Mouse (Mus musculus): ENCODE measurements around the gene Retn. TPM values are rescaled to one million over a fixed set of nuclear protein-coding genes. Genes with fewer than 3 reads are reported as not detected.

The Retn gene
- polyA plus RNA-seq (2017; shearing (Covaris generic)) = not detected

DNA sequence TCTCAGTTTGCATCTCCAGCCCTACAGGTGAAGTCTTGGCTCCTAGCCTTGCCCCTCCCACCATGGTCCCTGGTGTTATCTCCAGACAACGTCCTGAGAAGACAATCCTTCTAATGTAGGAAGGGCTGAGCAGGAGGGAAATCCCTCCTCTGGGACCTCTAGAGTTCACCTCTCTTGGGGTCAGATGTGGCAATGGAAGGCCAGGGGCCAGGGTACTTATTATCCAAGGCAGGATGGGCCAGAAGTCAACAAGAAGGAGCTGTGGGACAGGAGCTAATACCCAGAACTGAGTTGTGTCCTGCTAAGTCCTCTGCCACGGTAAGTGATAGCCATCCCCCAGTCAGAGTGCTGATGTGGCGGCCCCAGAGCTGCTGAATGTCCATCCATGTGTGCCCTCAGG lies at the start of gene Retn:
TSS of gene Retn (plus strand) at position 245 of the 400 bp plus-strand sequence.

DNA sequence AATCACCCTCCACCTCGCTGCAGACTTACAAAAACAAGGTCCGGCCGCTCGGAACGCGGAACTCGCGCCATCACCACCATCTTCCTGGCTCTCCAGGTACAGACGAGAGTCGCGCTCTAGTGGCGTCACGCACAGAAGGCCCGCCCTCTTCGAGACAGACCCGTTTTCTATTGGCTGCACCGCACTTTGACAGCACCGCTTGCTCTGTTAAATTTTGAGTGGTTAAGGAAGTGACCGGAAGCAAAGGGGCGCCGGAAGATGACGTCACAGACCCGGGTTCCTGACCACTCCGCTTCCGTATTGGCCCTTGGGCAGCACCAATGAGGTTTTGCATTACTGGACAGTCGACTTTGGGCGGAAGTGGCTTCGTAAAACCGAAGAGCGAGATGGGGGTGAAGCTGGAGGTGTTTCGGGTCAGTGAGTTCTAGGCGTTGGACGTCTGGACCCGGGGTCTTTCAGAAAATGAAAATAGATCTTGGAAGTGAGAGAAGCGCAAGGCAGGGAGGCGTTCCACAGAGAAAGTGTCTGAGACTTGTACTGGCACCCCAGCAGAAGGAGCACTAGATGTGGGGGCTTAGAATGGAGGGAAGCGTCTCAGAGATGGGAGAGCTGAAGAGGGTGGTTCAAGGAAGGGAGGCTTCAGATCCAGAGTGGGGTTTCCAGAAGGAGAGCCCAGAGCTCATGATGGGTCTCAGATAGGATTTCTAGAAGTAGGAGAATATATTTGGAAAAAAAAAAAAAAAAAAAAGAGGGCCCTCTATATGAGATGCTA lies 34.2 kb upstream of the Retn start, which contains the start of the genes Xab2 and Pet100:
TSS of gene Xab2 (minus strand) at position 118 of the 772 bp plus-strand sequence.
TSS of gene Pet100 (plus strand) at position 350 of the 772 bp plus-strand sequence.

DNA sequence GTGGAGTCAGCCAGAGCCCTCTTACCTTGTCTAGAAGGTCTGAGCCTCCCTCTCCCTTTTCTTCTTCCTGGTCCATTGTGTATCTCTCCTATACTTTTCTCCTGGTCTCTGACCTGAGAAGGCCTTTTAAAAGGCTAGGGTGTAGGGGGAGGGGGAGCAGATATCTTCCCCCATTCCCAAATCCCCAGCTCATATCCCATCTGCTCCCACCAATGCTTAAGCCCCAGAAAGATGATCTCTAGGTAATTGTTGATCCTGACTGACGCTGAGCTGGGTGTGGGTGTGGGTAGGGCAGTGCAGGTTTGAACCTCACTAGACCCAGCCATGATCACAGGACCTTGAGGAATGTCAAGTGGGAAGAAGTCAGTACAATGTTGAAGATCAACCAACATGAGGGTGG lies 30.1 kb upstream of the Retn start, which contains the start of gene Pcp2:
TSS of gene Pcp2 (minus strand) at position 101 of the 400 bp plus-strand sequence.

DNA sequence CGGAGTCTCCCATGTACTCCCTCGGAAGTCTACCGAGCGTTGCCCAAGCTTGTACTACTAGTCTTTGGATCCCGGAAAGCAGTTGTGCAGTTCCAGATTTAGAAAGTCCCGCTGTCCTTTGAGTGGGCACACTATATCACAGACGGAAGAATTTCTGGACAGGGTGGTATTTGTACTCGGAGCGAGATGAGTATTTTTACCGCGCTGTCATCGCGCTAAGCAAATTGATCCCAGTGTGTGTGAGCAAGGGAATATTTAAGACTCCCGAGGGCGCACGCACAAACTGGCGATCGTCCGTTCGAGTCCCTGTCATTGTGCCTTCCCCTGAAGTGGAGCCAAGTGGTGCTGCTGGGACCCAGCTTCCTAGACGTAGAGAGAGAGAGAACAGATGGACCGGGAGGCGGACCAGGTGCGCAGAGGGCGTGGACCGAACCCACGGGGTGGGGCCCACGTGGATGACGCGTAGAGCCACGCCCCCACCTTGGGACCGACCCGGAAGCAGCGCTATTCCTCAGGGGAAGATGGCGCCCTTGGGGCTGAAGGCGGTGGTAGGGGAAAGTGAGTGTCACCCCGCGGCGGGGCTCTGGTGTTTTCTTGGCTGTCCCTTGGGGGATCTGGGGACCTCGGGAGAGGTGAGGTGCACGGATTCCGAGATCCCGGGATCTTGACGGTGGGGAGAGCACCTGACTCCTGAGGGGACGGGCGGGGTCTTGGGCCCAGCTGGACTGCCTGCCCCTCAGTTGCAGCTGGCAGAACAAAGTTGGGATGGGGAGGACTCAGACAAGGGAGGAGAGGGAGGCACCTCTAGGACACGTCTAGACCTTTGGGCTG lies 24.7 kb upstream of the Retn start, which contains the start of gene Stxbp2:
TSS of gene Stxbp2 (plus strand) at position 309 of the 831 bp plus-strand sequence.

DNA sequence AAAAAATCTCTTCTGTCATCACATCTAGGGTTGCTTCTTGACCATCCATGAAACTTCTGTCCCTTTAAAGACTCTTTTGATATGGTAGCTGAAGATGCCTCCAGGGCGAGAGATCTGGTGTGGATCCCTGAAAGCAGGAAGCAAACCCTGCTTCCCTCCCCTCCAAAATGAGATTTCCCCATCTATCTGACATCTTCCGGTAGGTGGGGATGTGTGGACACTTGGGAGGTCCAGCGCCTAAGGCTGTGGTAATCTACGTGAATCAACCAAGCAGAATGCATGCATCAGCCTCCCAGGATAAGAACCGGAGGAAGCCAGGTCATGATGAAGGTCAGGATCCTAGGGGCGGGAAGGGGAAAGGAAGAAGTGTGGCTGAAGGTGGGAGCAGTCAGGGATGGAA lies 9.9 kb downstream of the Retn start, which contains the start of gene Mcemp1:
TSS of gene Mcemp1 (plus strand) at position 248 of the 400 bp plus-strand sequence.

DNA sequence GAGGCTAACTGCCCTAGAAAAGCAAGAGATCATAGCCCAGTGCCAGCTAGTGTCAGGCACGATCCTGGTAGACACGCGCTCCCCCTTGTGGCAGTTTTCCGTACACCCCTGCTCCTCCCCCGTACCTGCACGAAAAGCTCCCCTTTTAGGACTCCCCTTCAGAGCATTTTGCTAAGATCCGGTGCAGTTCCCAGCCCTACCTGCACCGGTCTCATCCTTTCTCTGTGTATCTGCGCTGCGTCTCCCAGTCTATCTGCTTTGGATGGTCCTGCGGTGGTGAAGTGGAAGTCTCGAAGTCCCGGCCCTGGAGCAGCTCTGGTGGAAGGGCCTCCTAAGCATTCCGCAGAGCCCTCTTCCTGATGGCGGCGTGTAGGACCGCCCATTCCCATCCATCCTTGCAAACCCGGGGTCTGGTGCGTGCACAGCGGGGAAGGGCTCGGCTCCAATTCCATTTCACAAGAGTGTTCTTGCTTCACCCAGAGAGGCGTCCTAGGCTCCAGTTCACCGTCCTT lies 16.5 kb downstream of the Retn start, which contains the start of gene Fcor:
TSS of gene Fcor (minus strand) at position 383 of the 512 bp plus-strand sequence.

DNA sequence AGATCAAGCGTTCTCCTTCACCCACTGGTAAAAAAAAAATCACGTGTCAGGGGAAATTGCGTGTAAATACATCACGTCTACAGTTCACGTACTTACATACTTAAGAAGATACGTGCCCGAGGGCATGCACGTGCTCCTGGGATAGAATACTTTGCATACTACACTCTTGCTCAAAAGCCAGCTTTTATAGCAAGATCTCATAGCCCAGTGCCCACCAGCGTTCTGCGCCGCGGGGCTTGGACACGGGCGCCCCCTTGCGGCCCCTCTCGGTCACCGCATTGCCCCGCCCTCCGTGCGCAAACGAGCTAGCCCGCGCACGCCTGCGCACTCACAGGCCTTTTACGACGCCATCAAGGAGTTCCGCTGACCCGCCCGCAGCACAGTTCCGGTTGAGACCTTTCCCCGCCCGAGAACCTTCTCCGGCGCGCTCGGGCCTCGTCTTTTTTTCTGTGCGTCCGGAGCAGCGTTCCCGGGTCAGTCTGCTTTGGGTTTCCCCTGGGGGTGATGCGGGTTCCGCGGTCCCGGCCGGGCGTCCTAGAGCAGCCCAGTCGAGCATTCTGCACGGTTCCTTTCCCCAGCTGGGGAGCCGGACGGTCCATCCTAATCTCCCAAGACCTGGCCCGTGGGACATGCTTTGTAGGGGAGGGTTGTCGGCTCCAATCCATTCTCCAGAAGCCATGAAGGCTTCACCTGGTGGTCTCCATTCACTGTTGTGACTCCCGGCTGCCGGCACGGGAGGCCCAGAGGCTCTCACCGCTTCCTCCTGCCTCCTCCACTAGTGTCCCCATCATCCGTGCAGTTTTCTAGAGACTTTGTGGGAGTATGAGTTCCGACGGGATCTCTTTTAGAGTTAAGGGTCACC lies 20.8 kb downstream of the Retn start, which contains the start of gene Trappc5:
TSS of gene Trappc5 (plus strand) at position 169 of the 862 bp plus-strand sequence.

DNA sequence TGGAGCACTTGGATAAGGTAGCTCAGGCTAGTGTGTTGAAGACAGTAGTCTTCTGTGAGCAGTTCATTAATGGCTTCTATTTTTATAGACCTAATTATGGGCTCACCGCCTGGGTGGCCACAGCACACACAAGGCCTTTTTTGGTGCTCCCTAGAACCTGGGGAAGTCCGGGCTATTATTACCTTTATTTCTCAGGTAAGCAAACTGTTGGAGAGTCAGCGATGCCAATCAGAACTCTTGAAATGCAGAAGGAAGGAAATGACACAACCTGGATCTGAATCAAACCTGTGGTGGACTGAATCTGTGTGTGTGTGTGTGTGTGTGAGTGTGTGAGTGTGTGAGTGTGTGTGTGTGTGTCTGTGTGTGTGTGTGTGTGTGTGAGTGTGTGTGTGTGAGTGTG lies 38.6 kb downstream of the Retn start, which contains the start of gene Fcer2a:
TSS of gene Fcer2a (minus strand) at position 55 of the 400 bp plus-strand sequence.

Other genes starting within 250 kb of the Retn start
- 1 to 10 TPM; 4.8 to 5.7 TPM for gene Pex11g, start 188.1 kb upstream of the Retn start, polyA plus RNA-seq (2017; shearing (Covaris generic))
- gene Tex45, start 184.9 kb upstream of the Retn start, polyA plus RNA-seq (2017; shearing (Covaris generic)) = not detected
- 10 to 100 TPM in 1 of 2 experiments, 1 to 10 TPM in 1; 5.3 to 13.0 TPM for gene Zfp358, start 162.6 kb upstream of the Retn start, polyA plus RNA-seq (2017; shearing (Covaris generic))
- gene Mcoln1, start 155.3 kb upstream of the Retn start, polyA plus RNA-seq (2017; shearing (Covaris generic)) = 10 to 100 TPM; 79.5 to 93.9 TPM
- 10 to 100 TPM; 22.3 to 27.5 TPM for gene Pnpla6, start 140.4 kb upstream of the Retn start, polyA plus RNA-seq (2017; shearing (Covaris generic))
- gene C330021F23Rik, start 87.8 kb upstream of the Retn start, polyA plus RNA-seq (2017; shearing (Covaris generic)) = under 1 TPM in 1 of 2 experiments, not detected in 1; 0.20 TPM
- under 1 TPM in 1 of 2 experiments, not detected in 1; 0.33 TPM for gene Camsap3, start 68.5 kb upstream of the Retn start, polyA plus RNA-seq (2017; shearing (Covaris generic))
- 10 to 100 TPM; 81.8 to 82.2 TPM for gene Xab2, start 34.5 kb upstream of the Retn start, polyA plus RNA-seq (2017; shearing (Covaris generic))
- 100 to 1,000 TPM; 122 to 131 TPM for gene Pet100, start 34.2 kb upstream of the Retn start, polyA plus RNA-seq (2017; shearing (Covaris generic))
- gene Pcp2, start 30.2 kb upstream of the Retn start, polyA plus RNA-seq (2017; shearing (Covaris generic)) = under 1 TPM; 0.16 to 0.20 TPM
- 100 to 1,000 TPM; 211 to 215 TPM for gene Stxbp2, start 24.8 kb upstream of the Retn start, polyA plus RNA-seq (2017; shearing (Covaris generic))
- under 1 TPM; 0.36 to 0.92 TPM for gene Mcemp1, start 10.0 kb downstream of the Retn start, polyA plus RNA-seq (2017; shearing (Covaris generic))
- not detected for gene Fcor, start 16.6 kb downstream of the Retn start, polyA plus RNA-seq (2017; shearing (Covaris generic))
- 10 to 100 TPM; 27.9 to 28.4 TPM for gene Trappc5, start 20.5 kb downstream of the Retn start, polyA plus RNA-seq (2017; shearing (Covaris generic))
- gene Fcer2a, start 38.4 kb downstream of the Retn start, polyA plus RNA-seq (2017; shearing (Covaris generic)) = 1 to 10 TPM in 1 of 2 experiments, under 1 TPM in 1; 0.47 to 2.0 TPM
- gene Clec4g, start 64.9 kb downstream of the Retn start, polyA plus RNA-seq (2017; shearing (Covaris generic)) = not detected
- under 1 TPM; 0.20 to 0.32 TPM for gene Cd209a, start 93.2 kb downstream of the Retn start, polyA plus RNA-seq (2017; shearing (Covaris generic))
- under 1 TPM in 1 of 2 experiments, not detected in 1; 0.12 TPM for gene Cd209e, start 198.5 kb downstream of the Retn start, polyA plus RNA-seq (2017; shearing (Covaris generic))
- gene Cd209d, start 222.8 kb downstream of the Retn start, polyA plus RNA-seq (2017; shearing (Covaris generic)) = 1 to 10 TPM in 1 of 2 experiments, not detected in 1; 5.1 TPM